Mouse (Mus musculus) left cerebral cortex, adult 18-20 months (tissue): ENCODE measurements around the gene Mctp1. TPM values are rescaled to one million over a fixed set of nuclear protein-coding genes. Genes with fewer than 3 reads are reported as not detected.

Source experiments
- DNase-seq, 2 experiments: peaks; one replicate each; pipeline ENCODE4 v3.0.0; 2021 to 2022; ENCODE audit warnings: low spot score in 2 of 2, mixed read lengths in 1 of 2
- total RNA-seq, 2 experiments: library from RNA; stranded (reverse); gene quantifications; 2 replicates each; pipeline ENCODE4 v1.2.3; 2021

Gene Mctp1
- total RNA-seq, 2 experiments from 2014 or later, result 42.5 to 52.6 TPM

- no peak for DNase-seq
Measured at GRCm38 (mm10) chr13:76810496-76810939, 426.2 kb downstream of the Mctp1 start.

- DNase-seq, result no peak
Measured at GRCm38 (mm10) chr13:76823083-76823482, 438.7 kb downstream of the Mctp1 start.

GRCm38 (mm10) chr13:76824932-76825694 is 440.8 kb downstream of the Mctp1 start:
- no peak for DNase-seq

GRCm38 (mm10) chr13:76827738-76828137 is 443.4 kb downstream of the Mctp1 start:
- no peak for DNase-seq

GRCm38 (mm10) chr13:76838031-76838430 is 453.7 kb downstream of the Mctp1 start:
- DNase-seq, result no peak

GRCm38 (mm10) chr13:76840712-76841111 is 456.4 kb downstream of the Mctp1 start:
- no peak for DNase-seq

- DNase-seq, result peak; percentile 69 to 70
Measured at GRCm38 (mm10) chr13:76844629-76845255, 460.4 kb downstream of the Mctp1 start.

- no peak for DNase-seq
Measured at GRCm38 (mm10) chr13:76850412-76851054, 466.2 kb downstream of the Mctp1 start.

GRCm38 (mm10) chr13:76854306-76854705 is 470.0 kb downstream of the Mctp1 start:
- no peak for DNase-seq

GRCm38 (mm10) chr13:76855021-76855420 is 470.7 kb downstream of the Mctp1 start:
- DNase-seq, result no peak

- no peak for DNase-seq
Measured at GRCm38 (mm10) chr13:76857024-76857423, 472.7 kb downstream of the Mctp1 start.

- no peak for DNase-seq
Measured at GRCm38 (mm10) chr13:76858078-76858482, 473.7 kb downstream of the Mctp1 start.

- no peak for DNase-seq
Measured at GRCm38 (mm10) chr13:76870291-76870690, 486.0 kb downstream of the Mctp1 start.

- DNase-seq, result no peak
Measured at GRCm38 (mm10) chr13:76877887-76878763, 493.8 kb downstream of the Mctp1 start.

- DNase-seq, result no peak
Measured at GRCm38 (mm10) chr13:76879008-76879407, 494.7 kb downstream of the Mctp1 start.

GRCm38 (mm10) chr13:76884517-76885092 is 500.3 kb downstream of the Mctp1 start:
- DNase-seq, result no peak

- DNase-seq, result no peak
Measured at GRCm38 (mm10) chr13:76892987-76893386, 508.7 kb downstream of the Mctp1 start.

GRCm38 (mm10) chr13:76895770-76896456 is 511.6 kb downstream of the Mctp1 start:
- DNase-seq, result no peak

- no peak for DNase-seq
Measured at GRCm38 (mm10) chr13:76896457-76896790, 512.1 kb downstream of the Mctp1 start.

- DNase-seq, result no peak
Measured at GRCm38 (mm10) chr13:76918321-76918720, 534.0 kb downstream of the Mctp1 start.
